Mouse (Mus musculus) cerebellum, postnatal 25 days (tissue): Measurements from ENCODE around the gene Ahsg.

ENCODE experiments used
- DNase-seq, 2 experiments: peaks; one replicate each; pipeline ENCODE4 v3.0.0; 2021; ENCODE audit warnings: mixed read lengths in 2 of 2

Ahsg gene

DNA sequence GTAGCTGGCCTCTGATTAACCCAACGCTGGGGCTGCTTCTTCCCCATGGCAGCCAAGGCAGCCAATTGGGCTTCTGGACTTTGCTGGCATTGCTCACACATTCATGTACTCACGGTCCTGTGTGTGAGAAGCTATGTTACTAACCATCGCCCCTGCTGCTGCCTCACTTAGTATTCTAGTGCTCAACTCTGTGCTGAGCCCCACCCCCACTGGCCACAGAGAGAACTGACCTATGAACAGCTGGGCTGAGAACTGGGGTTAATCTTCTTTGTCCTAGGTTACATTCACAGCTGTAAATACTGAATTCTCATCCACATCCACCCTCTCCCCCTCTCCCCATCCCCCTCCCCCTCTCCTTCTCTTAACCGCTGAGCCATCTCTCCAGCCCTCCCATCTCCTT lies 2.2 kb upstream of the Ahsg start:
- DNase-seq = no peak

- no peak for DNase-seq
Measured at GRCm38 (mm10) chr16:22889716-22890115, 1.4 kb upstream of the Ahsg start.

DNA sequence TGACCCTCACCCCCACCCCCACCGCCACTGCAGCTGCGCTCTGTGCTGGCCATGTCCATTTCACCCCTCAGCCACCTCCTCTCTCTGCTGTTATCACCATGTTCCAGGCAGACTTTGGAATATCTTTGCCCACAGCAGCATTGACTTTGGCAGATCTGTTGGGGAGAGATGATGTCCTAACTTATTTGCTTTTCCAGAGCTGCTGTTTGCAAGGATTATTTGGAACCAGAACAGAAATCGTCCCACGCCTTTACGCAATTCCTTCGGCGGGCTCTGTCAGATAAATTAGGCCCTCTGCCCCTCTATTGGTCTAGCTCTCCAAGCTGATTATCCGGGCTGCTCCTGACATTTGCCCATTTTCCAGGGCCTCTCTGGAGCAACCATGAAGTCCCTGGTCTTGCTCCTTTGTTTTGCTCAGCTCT lies 667 bp downstream of the Ahsg start:
- DNase-seq = no peak

- DNase-seq = no peak
Measured at GRCm38 (mm10) chr16:22894095-22894494, 3.0 kb downstream of the Ahsg start.

DNA sequence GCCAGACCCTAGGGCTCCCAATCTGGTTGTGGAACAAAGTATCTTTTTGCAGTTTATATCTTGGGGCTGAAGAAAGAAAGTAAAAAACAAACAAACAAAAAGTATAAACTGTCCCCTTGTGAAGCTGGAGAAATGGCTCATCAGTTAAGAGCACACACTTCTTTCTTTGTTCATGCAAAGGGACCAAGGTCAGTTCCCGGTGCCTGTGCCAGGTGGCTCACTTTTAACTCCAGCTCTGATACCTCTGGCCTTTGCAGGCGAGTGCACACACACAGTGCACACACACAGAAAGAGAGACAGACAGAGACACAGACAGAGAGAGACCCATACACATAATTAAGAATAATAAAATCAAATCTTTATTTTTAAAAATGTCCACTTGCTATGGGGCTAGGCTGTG lies 5.5 kb downstream of the Ahsg start:
- DNase-seq = no peak

DNA sequence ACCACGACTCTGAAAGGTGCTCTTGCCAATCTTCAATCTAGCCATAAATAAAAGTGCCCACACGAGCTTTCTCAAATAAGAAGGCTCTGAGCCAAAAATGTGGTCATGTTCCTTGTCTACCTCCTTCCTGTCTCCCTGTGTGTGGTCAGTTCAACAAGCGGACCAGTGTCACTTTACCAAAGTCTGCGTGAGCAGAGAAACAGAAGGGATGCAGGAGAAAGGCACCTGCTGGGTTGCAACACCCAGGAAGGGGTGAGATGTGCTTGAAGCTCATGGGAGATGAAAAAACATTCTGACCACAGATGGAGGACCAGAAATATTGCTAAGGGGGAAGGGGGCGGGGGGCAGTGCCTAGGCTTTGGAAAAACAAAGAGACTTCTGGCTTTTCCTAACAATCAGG lies 8.3 kb downstream of the Ahsg start:
- DNase-seq = no peak

DNA sequence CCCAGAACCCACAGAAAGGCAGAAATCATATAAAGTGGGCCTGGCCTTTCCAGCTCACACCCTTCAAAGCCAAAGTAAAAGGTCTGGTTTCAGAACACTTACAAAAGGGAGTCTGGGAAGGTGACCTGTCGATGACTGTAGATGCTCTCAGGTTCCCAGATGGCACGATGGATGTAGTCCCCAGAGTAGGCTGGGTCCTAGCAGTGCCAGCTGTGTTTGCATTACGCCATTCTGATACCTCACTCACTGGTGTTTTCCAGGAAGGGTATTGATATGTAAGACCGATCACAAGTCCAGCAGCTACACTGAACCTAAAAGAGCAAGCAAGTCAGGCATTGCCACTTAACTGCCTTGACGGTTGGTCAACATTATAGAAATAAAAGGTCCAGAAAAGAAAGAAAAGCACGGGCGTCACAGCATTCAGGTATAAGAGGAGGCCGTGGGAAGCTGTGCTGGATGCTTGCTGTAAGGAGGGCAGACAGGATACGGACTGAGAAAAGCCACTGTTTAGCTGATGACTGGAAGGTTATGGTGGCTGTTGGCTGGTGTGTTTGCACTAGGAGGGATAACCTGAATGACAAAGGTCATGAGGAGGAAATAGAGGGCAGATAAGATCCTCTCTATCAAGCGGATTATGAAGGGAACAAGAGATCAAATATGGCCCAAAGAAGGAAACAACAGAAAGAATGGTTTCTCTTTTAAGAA lies 8.9 kb downstream of the Ahsg start:
- DNase-seq = no peak

GRCm38 (mm10) chr16:22901326-22901725 lies 10.2 kb downstream of the Ahsg start:
- no peak for DNase-seq

DNA sequence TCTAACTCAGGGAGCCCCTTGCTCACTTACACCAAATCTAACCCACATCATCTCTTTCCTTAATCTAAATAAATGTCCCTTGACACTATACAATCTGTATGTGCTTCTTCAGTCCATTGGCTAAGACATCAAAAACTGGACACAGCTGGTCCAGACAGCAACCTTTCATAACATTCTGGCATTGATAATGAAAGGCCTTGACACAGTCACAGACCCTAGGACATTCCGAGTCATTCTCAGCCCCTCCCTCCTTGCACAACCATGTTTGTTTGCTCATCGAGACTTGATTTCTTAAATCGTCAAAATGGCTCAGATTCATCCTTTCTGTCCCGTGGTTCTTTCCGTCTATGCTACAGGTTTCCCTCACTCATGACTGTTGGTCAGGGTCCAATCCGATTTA lies 18.2 kb downstream of the Ahsg start:
- no peak for DNase-seq

- no peak for DNase-seq
Measured at GRCm38 (mm10) chr16:22911986-22912385, 20.9 kb downstream of the Ahsg start.

DNA sequence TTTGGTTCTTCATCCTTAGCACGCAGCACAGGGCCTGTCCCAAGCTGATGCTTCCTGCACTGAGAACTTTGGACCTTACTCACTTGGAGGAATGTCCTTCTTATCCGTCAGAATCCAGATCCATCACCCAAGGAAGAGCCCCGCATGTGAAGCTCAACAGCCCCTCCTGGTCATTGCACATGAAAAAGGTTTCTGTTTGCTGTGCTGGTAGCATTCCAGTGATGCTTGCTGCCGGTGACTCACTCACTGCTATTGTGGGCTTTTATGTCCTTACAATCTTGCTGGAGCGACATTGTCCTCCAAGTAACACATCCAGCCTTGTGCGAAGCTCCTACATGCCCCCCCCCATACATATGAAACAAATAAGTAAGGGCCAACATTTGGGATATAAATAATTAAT lies 21.8 kb downstream of the Ahsg start:
- DNase-seq = no peak

- no peak for DNase-seq
Measured at GRCm38 (mm10) chr16:22914276-22914675, 23.2 kb downstream of the Ahsg start.

DNA sequence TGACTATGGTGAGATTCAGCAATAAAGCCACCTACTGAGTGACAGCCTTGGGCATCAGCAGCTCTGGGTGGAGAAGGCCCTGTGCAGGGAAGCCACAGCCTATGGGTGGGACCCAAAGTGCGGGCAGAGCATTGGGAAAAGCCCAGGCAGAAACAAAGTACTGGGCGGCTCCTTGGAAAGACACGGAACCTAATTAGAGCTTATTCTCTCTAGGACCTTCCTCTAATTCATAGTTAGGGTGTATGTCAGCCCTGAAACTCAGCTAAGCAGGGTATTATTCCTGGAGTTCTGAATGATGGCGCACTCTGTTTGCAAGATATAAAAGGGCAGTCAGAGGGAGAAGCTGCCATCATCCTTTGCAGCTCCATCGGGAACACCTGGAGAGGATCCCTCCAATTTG lies 27.0 kb downstream of the Ahsg start, which contains the start of gene Fetub:
Fetub (plus strand) TSS at position 301 of the 400 bp plus-strand sequence.
- DNase-seq = no peak

- DNase-seq = no peak
Measured at GRCm38 (mm10) chr16:22918664-22919312, 27.7 kb downstream of the Ahsg start.

GRCm38 (mm10) chr16:22919971-22920854 lies 29.1 kb downstream of the Ahsg start:
- DNase-seq = no peak

GRCm38 (mm10) chr16:22921761-22922160 lies 30.7 kb downstream of the Ahsg start:
- DNase-seq = no peak

DNA sequence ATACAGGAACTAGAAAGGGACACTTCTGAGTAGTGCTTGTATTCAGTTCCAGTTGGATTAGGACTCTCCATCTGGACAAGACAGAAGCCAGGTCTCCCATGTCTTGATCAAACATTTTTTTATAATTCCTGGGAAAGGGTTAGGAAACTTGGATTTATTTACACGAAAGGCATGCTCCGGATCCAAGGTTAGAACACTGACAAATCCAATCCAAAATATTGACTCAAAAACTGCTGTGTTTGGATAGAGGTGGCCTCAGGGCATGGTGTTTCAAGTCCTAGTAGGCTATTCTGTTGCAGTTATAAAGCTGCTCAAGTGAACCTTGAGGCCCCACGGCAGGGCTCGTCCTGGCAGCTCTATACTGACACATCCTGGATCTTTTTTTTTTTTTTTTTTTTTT lies 31.4 kb downstream of the Ahsg start:
- no peak for DNase-seq

DNA sequence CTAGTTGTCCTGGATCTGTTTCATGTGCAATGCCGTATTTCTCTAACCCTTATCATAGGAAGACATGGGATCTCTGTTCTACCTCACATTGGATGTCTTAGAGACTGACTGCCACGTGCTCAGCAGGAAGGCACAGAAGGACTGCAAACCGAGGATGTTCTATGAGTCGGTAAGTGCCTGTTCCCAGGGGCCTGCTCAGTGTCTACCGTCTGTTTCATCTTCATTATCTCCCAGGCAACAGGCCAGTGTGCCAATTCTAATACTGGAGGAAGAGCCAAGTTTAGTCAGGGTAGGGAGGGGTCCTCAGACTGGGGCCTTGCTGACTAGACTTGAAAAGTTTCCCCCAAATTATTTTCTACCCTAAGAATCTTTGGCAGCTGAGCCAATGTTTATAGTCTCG lies 38.5 kb downstream of the Ahsg start:
- DNase-seq = no peak

GRCm38 (mm10) chr16:22931431-22932200 lies 40.5 kb downstream of the Ahsg start:
- no peak for DNase-seq

DNA sequence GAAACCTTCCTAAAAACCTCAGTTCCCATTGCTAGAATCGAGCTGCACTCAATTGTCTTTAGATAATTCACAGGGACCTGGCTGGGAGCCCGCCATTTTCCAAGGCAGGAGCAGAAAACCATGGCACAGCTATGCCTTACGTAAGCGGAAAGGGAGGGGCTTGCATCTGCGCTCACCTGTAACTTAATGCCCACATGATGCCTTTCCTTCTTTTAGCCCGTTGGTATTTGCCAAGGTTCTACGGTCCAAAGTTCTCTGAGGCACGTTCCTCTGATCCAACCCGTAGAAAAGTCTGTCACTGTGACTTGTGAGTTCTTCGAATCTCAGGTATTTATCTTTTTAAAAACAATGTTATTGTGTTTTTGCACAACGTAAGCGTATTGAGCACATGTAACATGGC lies 46.6 kb downstream of the Ahsg start:
- no peak for DNase-seq

- DNase-seq = no peak
Measured at GRCm38 (mm10) chr16:22938541-22938940, 47.5 kb downstream of the Ahsg start.

GRCm38 (mm10) chr16:22939120-22939695 lies 48.1 kb downstream of the Ahsg start:
- DNase-seq = no peak
